Mouse (Mus musculus) E14TG2a.4 (cell line): ENCODE results near the gene Adam19.

Experiments
- H3K27me3 ChIP-seq: 2 replicates; pipeline ENCODE4 v1.6.1; 2014; ENCODE audit warnings: low read length, control low read depth; ENCODE audit not compliant: insufficient read depth
- H3K36me3 ChIP-seq: 2 replicates; pipeline ENCODE4 v1.6.1; 2014; ENCODE audit warnings: low read length, control low read depth; ENCODE audit not compliant: insufficient read depth
- H3K4me1 ChIP-seq: replicated peaks from 2 replicates; pipeline ENCODE4 v1.6.1; 2014; ENCODE audit warnings: low read depth, low read length, control low read depth
- H3K4me3 ChIP-seq: replicated peaks from 2 replicates; pipeline ENCODE4 v1.5.1; 2014; ENCODE audit warnings: mild to moderate bottlenecking, low read length
- H3K9me3 ChIP-seq: 2 replicates; pipeline ENCODE4 v1.6.1; 2014; ENCODE audit warnings: low read length, control low read depth
- CTCF ChIP-seq: conservative IDR thresholded peaks from 2 replicates; pipeline ENCODE4 v1.5.1; 2014; ENCODE audit warnings: low read length
- NANOG ChIP-seq: IDR thresholded peaks from 2 replicates; pipeline ENCODE4 v1.6.1; 2014; ENCODE audit warnings: borderline replicate concordance, low read length, mixed read lengths
- POU5F1 ChIP-seq: IDR thresholded peaks from 2 replicates; pipeline ENCODE4 v1.6.1; 2014; ENCODE audit warnings: low read length, borderline replicate concordance

The Adam19 gene

DNA sequence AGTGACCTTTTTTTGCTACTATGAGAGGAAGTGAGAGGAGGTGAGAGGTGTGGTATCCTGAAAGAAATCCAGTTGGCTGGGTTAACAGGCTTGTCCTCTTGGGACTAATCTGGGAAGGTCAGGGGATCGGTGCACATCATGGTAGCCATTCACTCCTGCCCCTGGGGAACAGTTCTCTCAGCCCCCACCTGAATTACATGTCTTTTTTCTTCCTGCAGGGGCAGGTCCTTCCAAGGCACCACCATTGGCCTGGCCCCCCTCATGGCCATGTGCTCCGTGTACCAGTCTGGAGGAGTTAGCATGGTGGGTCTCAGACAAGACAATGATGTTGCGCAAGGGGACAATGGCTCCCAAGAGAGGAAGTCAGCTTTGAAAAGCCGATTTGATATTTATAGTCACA lies 67.1 kb downstream of the Adam19 start:
- H3K36me3 ChIP-seq: peaks cover 95% of the 10 kb centered on the region
- no peak for TF ChIP-seq NANOG
- no peak for TF ChIP-seq CTCF
- no peak for TF ChIP-seq POU5F1
- H3K4me1 ChIP-seq: peaks cover 89% of the 10 kb centered on the region
- peaks cover 13% of the 10 kb centered on the region for H3K9me3 ChIP-seq
- no peaks in the 10 kb centered on the region for H3K27me3 ChIP-seq
- peak overlapping the region; percentile 32; the same call in 1 of the 2 replicates for H3K4me3 ChIP-seq

DNA sequence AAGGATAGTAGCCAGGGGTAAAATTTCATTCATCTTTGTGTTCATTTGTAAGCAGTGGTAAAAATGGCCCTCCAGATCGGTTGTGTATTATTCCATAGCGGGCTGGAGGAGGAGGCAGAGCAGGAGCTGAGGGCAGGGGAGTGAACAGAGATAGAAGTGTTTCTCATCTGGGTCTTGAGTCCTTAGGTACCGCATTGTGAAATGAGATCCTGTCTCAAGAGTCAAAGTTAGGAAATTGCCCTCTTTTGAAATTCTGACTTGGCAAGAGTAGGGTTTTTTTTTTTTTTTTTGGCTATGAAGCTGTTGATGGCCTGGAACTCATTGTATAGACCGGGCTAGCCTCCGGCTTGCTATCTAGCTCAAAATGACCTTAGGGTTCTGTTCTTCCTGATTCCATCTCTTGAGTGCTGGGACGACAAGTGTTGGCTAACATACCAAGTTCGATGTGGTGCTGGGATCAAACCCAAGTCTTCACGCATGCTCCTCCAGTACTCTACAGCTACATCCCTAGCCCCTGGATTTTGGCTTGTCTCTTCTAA lies 67.6 kb downstream of the Adam19 start:
- TF ChIP-seq POU5F1: no peak
- no peak for TF ChIP-seq NANOG
- no peak for TF ChIP-seq CTCF
- H3K4me3 ChIP-seq: no peak overlapping the region

DNA sequence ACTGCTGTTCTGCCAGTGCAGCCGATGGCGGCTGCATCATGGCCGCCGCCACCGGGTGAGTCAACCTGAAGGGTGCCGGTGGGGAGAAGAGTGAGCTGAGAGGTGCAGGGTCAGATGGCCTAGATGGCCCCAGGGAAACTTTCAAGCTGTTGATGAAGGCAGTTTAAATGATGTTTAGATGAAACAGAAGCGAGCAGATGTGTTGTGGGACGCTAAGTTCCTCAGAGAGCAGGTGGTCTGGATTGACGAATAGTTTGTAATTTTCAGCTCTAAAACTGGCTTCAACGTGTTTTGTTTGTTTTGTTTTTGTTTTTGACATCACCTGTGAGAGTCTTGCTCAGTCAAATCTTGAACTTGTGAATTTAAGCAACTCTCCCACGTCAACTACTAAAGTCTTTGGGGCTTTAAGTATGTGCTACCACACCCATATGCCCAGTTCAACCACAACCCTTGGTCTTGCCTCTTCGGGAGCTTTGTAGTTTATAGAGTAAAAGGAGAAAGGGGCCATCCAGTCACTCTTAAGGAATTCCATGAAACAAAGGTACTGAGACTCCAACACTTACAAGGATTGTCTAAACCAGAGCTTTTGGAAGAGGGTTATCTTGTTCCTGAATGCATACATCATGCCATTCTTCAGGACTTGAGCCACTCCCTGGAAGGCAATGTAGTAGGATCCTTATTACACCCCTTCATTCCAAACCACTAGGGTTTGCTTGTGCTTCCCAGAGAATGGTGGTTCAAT lies 69.5 kb downstream of the Adam19 start:
- Histone ChIP-seq H3K4me3 (no peak overlapping the region), H3K27me3 (no peaks in the 10 kb centered on the region), H3K4me1 (peaks cover 75% of the 10 kb centered on the region), H3K9me3 (no peaks in the 10 kb centered on the region), H3K36me3 (peaks cover 89% of the 10 kb centered on the region)
- TF ChIP-seq NANOG (no peak), CTCF (no peak), POU5F1 (no peak)

More for the DNA sequence above, 67.6 kb downstream of the Adam19 start:
- peaks cover 89% of the 10 kb centered on the region for H3K4me1 ChIP-seq
- H3K36me3 ChIP-seq: peaks cover 95% of the 10 kb centered on the region
- peaks cover 7% of the 10 kb centered on the region for H3K9me3 ChIP-seq
- H3K27me3 ChIP-seq: no peaks in the 10 kb centered on the region

DNA sequence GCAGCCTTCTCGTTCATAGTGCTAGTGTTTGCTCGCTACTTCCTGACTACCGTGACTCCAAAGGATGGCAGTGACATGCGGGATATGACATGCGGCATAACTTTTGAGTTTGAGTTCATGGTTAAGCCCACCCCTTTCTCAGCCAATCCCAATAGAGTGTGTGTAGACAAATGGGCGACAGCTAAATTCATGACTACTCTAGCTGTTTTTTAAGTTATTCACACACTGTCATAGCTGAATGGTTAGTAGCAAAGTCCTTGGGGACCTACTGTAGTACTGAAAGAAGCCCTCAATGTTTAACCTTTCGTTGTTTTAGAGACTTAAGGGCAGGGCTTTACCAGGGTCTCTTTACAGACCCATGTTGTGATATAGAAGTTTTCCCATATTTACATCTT lies 70.0 kb downstream of the Adam19 start:
- peaks cover 69% of the 10 kb centered on the region for H3K4me1 ChIP-seq
- H3K27me3 ChIP-seq: no peaks in the 10 kb centered on the region
- TF ChIP-seq CTCF (no peak), NANOG (no peak), POU5F1 (no peak)
- peaks cover 89% of the 10 kb centered on the region for H3K36me3 ChIP-seq
- no peak overlapping the region for H3K4me3 ChIP-seq
- no peaks in the 10 kb centered on the region for H3K9me3 ChIP-seq

DNA sequence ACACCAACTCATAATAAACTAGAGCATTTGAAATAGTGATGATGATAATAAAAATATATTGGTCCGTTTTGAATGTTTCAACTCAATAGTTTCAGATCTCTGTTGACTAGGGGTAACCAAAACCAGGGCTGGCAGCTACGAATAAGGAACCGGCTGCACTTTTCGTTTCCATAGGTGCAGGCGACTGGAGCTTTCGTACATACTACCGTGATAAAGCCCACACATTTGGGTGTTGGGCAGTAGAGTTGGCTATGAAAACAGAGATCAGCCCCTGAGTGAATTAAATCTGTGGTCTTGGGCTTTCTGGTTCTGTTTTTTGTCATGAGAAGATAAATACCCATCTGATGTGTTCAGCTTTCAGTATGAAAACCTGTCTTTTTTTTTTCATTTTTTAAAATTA lies 70.5 kb downstream of the Adam19 start:
- Histone ChIP-seq H3K9me3 (no peaks in the 10 kb centered on the region), H3K4me3 (no peak overlapping the region), H3K27me3 (no peaks in the 10 kb centered on the region), H3K4me1 (peaks cover 65% of the 10 kb centered on the region), H3K36me3 (peaks cover 89% of the 10 kb centered on the region)
- TF ChIP-seq NANOG (no peak), POU5F1 (no peak), CTCF (no peak)

DNA sequence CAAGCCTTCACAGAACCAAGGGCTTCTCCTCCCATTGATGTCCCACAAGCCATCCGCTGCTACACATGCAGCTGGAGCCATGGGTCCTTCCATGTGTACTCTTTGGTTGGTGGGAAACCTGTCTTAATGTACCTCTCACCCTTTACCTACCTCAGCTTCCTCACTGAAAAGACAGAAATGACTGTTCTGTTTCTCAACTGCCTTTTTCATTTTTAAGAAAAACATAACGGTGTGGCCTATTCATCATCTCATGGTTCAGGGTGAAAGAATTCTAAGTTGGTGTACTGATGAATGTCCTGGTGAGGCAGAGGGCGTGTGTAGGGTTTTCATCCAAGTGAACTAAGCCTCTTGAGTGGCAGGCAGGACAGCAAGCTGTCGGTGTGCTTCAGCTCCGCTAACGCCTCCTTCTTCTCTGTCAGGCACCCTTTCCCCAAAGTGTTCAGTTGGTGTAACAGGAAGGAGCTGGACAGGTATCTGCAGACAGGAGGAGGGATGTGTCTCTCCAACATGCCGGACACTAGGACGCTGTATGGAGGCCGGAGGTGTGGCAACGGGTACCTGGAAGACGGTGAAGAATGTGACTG lies 71.1 kb downstream of the Adam19 start:
- Histone ChIP-seq H3K4me3 (no peak overlapping the region), H3K36me3 (peaks cover 90% of the 10 kb centered on the region), H3K27me3 (no peaks in the 10 kb centered on the region), H3K4me1 (peaks cover 59% of the 10 kb centered on the region), H3K9me3 (no peaks in the 10 kb centered on the region)
- TF ChIP-seq CTCF: no peak
- no peak for TF ChIP-seq NANOG
- no peak for TF ChIP-seq POU5F1

DNA sequence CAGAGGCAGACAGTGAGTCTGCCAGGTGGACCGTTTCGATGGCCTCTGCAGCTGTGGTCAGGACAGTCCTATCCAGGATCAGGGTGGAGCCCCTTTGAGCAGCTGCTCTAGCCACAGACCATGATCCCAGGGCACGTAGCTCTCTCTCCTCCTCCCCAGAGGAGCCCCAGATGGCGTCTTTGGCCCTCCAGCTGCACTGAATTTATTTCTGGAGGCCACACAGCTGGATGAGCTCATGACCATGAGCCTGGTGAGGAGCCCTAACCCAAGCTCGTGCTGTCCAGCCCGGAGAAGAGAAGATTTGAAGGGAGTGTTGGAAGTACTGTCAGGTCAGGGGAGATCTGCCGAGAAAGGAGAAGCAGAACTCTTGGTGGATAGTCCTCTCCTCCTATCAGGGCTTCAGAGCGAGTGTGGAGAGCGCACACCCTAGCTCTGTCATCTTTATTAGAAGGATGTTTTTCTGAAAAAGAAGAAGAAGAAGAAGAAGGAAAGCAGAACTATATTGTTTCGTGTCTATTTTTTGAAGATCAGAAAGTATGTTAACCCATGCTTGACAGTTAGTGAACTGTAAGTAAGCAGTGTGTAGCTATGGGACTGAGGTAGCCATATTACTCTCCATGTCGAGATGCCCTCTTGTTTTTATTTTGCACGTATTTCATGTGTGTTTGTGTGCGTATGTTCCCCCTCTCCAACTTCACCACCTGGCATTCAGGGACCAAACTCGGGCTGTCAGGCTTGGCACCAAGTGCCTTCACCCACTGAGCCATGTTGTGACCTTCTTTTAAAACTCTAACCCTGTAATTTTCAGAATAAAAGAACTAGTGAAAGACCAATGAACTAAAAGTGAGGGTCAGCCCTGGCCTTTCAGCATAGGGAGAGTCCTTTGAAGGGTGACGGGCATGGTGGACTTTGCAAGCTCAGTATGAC lies 72.1 kb downstream of the Adam19 start:
- H3K4me1 ChIP-seq: peaks cover 49% of the 10 kb centered on the region
- TF ChIP-seq NANOG (no peak), CTCF (no peak), POU5F1 (no peak)
- H3K36me3 ChIP-seq: peaks cover 88% of the 10 kb centered on the region
- H3K9me3 ChIP-seq: no peaks in the 10 kb centered on the region
- H3K4me3 ChIP-seq: no peak overlapping the region
- H3K27me3 ChIP-seq: no peaks in the 10 kb centered on the region

DNA sequence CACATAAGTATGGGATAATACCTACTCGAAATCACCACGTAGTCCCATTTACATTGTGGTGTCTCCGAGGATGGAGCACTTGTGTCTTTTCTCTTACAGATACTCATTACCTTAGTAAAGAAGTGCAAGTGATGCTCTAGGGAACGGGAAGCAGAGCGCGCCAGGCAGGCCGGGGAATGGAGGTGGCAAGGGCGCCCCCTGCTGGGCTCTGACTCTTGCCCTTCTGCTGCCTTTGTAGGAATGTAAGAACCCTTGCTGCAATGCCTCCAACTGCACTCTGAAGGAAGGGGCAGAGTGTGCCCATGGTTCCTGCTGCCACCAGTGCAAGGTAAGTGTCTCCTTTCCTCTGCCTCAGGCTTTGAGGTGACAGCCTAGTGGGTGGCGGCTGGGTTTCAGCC lies 72.8 kb downstream of the Adam19 start:
- H3K27me3 ChIP-seq: no peaks in the 10 kb centered on the region
- peaks cover 88% of the 10 kb centered on the region for H3K36me3 ChIP-seq
- peaks cover 42% of the 10 kb centered on the region for H3K4me1 ChIP-seq
- H3K4me3 ChIP-seq: no peak overlapping the region
- no peaks in the 10 kb centered on the region for H3K9me3 ChIP-seq
- TF ChIP-seq POU5F1: no peak
- peak; percentile 72 for TF ChIP-seq CTCF
- TF ChIP-seq NANOG: no peak
